Mouse (Mus musculus) right cerebral cortex, postnatal 25 days (tissue): ENCODE results near the gene Tacc2.
"Not testable (repeated sequence)": the region's sequence is repeated elsewhere in the genome, so short reads cannot be mapped to it uniquely, and the experiment has no call there.

ENCODE experiments used
- DNase-seq: peaks from one replicate; pipeline ENCODE4 v3.0.0; 2022

Tacc2 gene

GRCm38 (mm10) chr7:130577388-130578003 lies at the start of gene Tacc2:
Gene Tacc2 (plus strand): TSS chr7:130577438.
- no peak for DNase-seq

GRCm38 (mm10) chr7:130531138-130531537 lies 46.1 kb upstream of the Tacc2 start:
- not testable (repeated sequence) for DNase-seq

- DNase-seq = peak; percentile 81
Observed at GRCm38 (mm10) chr7:130533316-130534260, 43.6 kb upstream of the Tacc2 start.

GRCm38 (mm10) chr7:130535174-130535573 lies 42.1 kb upstream of the Tacc2 start:
- DNase-seq = no peak

GRCm38 (mm10) chr7:130537068-130537467 lies 40.2 kb upstream of the Tacc2 start:
- no peak for DNase-seq

- no peak for DNase-seq
Observed at GRCm38 (mm10) chr7:130540176-130540575, 37.1 kb upstream of the Tacc2 start.

GRCm38 (mm10) chr7:130543181-130543580 lies 34.1 kb upstream of the Tacc2 start:
- DNase-seq = no peak

- DNase-seq = no peak
Observed at GRCm38 (mm10) chr7:130545401-130545800, 31.8 kb upstream of the Tacc2 start.

GRCm38 (mm10) chr7:130545893-130546292 lies 31.3 kb upstream of the Tacc2 start:
- no peak for DNase-seq

- DNase-seq = no peak
Observed at GRCm38 (mm10) chr7:130546421-130546790, 30.8 kb upstream of the Tacc2 start.

GRCm38 (mm10) chr7:130546791-130547484 lies 30.3 kb upstream of the Tacc2 start:
- DNase-seq = peak; percentile 92

- DNase-seq = no peak
Observed at GRCm38 (mm10) chr7:130547635-130548175, 29.5 kb upstream of the Tacc2 start.

- DNase-seq = no peak
Observed at GRCm38 (mm10) chr7:130552780-130553179, 24.5 kb upstream of the Tacc2 start.

GRCm38 (mm10) chr7:130553321-130553720 lies 23.9 kb upstream of the Tacc2 start:
- no peak for DNase-seq

- no peak for DNase-seq
Observed at GRCm38 (mm10) chr7:130555597-130555996, 21.6 kb upstream of the Tacc2 start.

GRCm38 (mm10) chr7:130558592-130558991 lies 18.6 kb upstream of the Tacc2 start:
- DNase-seq = no peak

GRCm38 (mm10) chr7:130560933-130561332 lies 16.3 kb upstream of the Tacc2 start:
- DNase-seq = no peak

GRCm38 (mm10) chr7:130563276-130563675 lies 14.0 kb upstream of the Tacc2 start:
- DNase-seq = no peak

- DNase-seq = no peak
Observed at GRCm38 (mm10) chr7:130563880-130564279, 13.4 kb upstream of the Tacc2 start.

GRCm38 (mm10) chr7:130564596-130564995 lies 12.6 kb upstream of the Tacc2 start:
- DNase-seq = no peak

- DNase-seq = no peak
Observed at GRCm38 (mm10) chr7:130568783-130569436, 8.3 kb upstream of the Tacc2 start.

GRCm38 (mm10) chr7:130570472-130570871 lies 6.8 kb upstream of the Tacc2 start:
- no peak for DNase-seq

GRCm38 (mm10) chr7:130572821-130573220 lies 4.4 kb upstream of the Tacc2 start, which contains the start of gene Nsmce4a:
Gene Nsmce4a (minus strand): TSS chr7:130573118.
- DNase-seq = no peak
